Mouse (Mus musculus): Measurements from ENCODE around the gene Casr. TPM values are rescaled to one million over a fixed set of nuclear protein-coding genes. Genes with fewer than 3 reads are reported as not detected.

Gene Casr
- polyA plus RNA-seq, 1 experiment from 2014 or later, result not detected

GRCm38 (mm10) chr16:36476866-36477265 is 85.1 kb downstream of the Casr start:
- Histone ChIP-seq H3K36me3 (ENCODE audit: control insufficient read depth, insufficient read depth, low read length) (no peaks in the 10 kb centered on the region), H3K4me3 (ENCODE audit: low read length) (no peak overlapping the region), H3K4me1 (ENCODE audit: control insufficient read depth, insufficient read depth, low read length) (no peaks in the 10 kb centered on the region), H3K9me3 (ENCODE audit: control insufficient read depth, low read length) (no peaks in the 10 kb centered on the region), H3K9ac (ENCODE audit: low read depth, low read length) (no peak overlapping the region), H3K27ac (ENCODE audit: low read length) (no peak overlapping the region), H3K4me2 (ENCODE audit: low read depth, low read length) (no peak overlapping the region), H3K27me3 (replicated peaks; ENCODE audit: control insufficient read depth, insufficient read depth, low read length) (no peaks in the 10 kb centered on the region)
- no peak for ATAC-seq
- 73% methylated on average over 9 of the region's 9 CpGs for WGBS

DNA sequence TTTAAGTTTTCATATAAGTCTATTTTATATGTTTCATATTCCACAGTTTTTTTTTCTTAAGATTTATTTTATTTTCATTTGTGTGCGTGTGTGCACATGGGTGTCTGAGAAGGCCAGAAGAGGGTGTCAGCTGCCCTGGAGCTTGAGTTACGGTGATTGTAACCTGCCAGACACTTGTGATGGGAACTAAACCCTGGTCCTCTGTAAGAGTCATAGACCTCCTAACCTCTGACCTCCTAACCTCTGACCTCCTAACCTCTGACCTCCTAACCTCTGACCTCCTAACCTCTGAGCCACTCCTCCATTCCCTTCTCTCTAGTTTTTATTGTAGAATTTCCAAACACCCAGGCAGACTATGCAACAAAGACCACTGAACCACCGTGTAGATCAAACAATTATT is 86.4 kb downstream of the Casr start:
- Histone ChIP-seq H3K36me3 (ENCODE audit: control insufficient read depth, insufficient read depth, low read length) (no peaks in the 10 kb centered on the region), H3K9me3 (ENCODE audit: control insufficient read depth, low read length) (no peaks in the 10 kb centered on the region), H3K9ac (ENCODE audit: low read depth, low read length) (no peak overlapping the region), H3K4me3 (ENCODE audit: low read length) (no peak overlapping the region), H3K4me1 (ENCODE audit: control insufficient read depth, insufficient read depth, low read length) (no peaks in the 10 kb centered on the region), H3K4me2 (ENCODE audit: low read depth, low read length) (no peak overlapping the region), H3K27me3 (replicated peaks; ENCODE audit: control insufficient read depth, insufficient read depth, low read length) (no peaks in the 10 kb centered on the region), H3K27ac (ENCODE audit: low read length) (no peak overlapping the region)
- 87% methylated on average over 3 of the region's 3 CpGs for WGBS
- ATAC-seq, result no peak

DNA sequence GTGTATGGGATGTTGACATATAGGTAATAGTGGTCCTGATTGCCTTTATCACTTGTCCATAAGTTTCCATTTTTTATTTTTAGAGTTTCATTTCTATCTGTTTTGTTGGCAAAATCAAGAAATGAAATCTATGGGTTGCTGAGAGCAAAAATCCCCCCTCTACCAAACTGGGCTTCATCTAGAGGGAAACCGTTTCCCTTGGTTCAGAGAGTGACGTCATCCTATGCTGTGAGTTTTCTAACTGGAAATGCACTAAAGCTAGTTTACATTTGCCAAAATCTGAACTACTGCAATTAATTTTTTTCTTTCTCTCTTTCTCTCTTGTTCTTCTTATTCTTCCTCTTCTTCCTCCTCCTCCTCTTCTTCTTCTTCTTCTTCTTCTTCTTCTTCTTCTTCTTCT is 87.1 kb downstream of the Casr start:
- no peak for ATAC-seq
- no peaks in the 10 kb centered on the region for H3K4me1 ChIP-seq (ENCODE audit: control insufficient read depth, insufficient read depth, low read length)
- 74% methylated on average over 2 of the region's 2 CpGs for WGBS

GRCm38 (mm10) chr16:36473217-36474216 is 88.4 kb downstream of the Casr start:
- Histone ChIP-seq H3K4me1 (ENCODE audit: control insufficient read depth, insufficient read depth, low read length) (no peaks in the 10 kb centered on the region), H3K4me3 (ENCODE audit: low read length) (no peak overlapping the region), H3K4me2 (ENCODE audit: low read depth, low read length) (no peak overlapping the region), H3K36me3 (ENCODE audit: control insufficient read depth, insufficient read depth, low read length) (no peaks in the 10 kb centered on the region), H3K27me3 (replicated peaks; ENCODE audit: control insufficient read depth, insufficient read depth, low read length) (no peaks in the 10 kb centered on the region), H3K27ac (ENCODE audit: low read length) (no peak overlapping the region), H3K9ac (ENCODE audit: low read depth, low read length) (no peak overlapping the region), H3K9me3 (ENCODE audit: control insufficient read depth, low read length) (no peaks in the 10 kb centered on the region)
- 52% methylated on average over 17 of the region's 17 CpGs for WGBS
- no peak for ATAC-seq

More for the DNA sequence above, 87.1 kb downstream of the Casr start:
- no peak overlapping the region for H3K4me2 ChIP-seq (ENCODE audit: low read depth, low read length)
- no peaks in the 10 kb centered on the region for H3K9me3 ChIP-seq (ENCODE audit: control insufficient read depth, low read length)
- no peak overlapping the region for H3K27ac ChIP-seq (ENCODE audit: low read length)
- no peaks in the 10 kb centered on the region for H3K36me3 ChIP-seq (ENCODE audit: control insufficient read depth, insufficient read depth, low read length)
- H3K9ac ChIP-seq (ENCODE audit: low read depth, low read length), result no peak overlapping the region
- no peaks in the 10 kb centered on the region for H3K27me3 ChIP-seq (replicated peaks; ENCODE audit: control insufficient read depth, insufficient read depth, low read length)
- no peak overlapping the region for H3K4me3 ChIP-seq (ENCODE audit: low read length)

- no peaks in the 10 kb centered on the region for H3K4me1 ChIP-seq (ENCODE audit: control insufficient read depth, insufficient read depth, low read length)
- H3K9ac ChIP-seq (ENCODE audit: low read depth, low read length), result no peak overlapping the region
- H3K27ac ChIP-seq (ENCODE audit: low read length), result no peak overlapping the region
- H3K36me3 ChIP-seq (ENCODE audit: control insufficient read depth, insufficient read depth, low read length), result no peaks in the 10 kb centered on the region
- ATAC-seq, result no peak
- no peaks in the 10 kb centered on the region for H3K27me3 ChIP-seq (replicated peaks; ENCODE audit: control insufficient read depth, insufficient read depth, low read length)
- WGBS, result 61% methylated on average over 13 of the region's 13 CpGs
- no peaks in the 10 kb centered on the region for H3K9me3 ChIP-seq (ENCODE audit: control insufficient read depth, low read length)
- no peak overlapping the region for H3K4me2 ChIP-seq (ENCODE audit: low read depth, low read length)
- no peak overlapping the region for H3K4me3 ChIP-seq (ENCODE audit: low read length)
Measured at GRCm38 (mm10) chr16:36471066-36471633, 90.8 kb downstream of the Casr start.

DNA sequence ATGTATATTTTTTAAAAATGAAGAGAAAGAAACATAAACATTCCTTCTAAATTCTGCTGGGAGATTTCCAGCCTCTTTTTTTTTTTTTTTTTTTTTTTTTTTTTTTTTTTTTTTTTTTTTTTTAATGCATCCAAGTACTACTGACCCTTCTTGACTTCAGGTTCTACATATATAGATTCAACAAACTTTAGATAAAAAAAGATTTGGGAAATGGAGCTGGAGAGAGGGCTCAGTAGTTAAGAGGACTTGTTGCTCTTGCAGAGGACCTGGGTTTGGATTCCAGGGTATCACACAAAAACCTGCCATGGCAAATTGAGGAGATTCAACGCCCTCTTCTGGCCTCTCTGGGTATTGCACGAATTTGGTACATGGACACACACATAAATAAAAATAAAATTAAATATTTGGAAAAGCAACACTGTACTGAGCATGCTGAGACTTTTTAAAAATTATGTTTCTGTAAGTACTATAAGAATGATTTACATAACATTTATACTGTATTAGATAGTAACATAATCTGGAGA is 91.9 kb downstream of the Casr start:
- Histone ChIP-seq H3K4me3 (ENCODE audit: low read length) (no peak overlapping the region), H3K4me1 (ENCODE audit: control insufficient read depth, insufficient read depth, low read length) (no peaks in the 10 kb centered on the region), H3K9me3 (ENCODE audit: control insufficient read depth, low read length) (no peaks in the 10 kb centered on the region), H3K27me3 (replicated peaks; ENCODE audit: control insufficient read depth, insufficient read depth, low read length) (no peaks in the 10 kb centered on the region), H3K9ac (ENCODE audit: low read depth, low read length) (no peak overlapping the region), H3K36me3 (ENCODE audit: control insufficient read depth, insufficient read depth, low read length) (no peaks in the 10 kb centered on the region), H3K4me2 (ENCODE audit: low read depth, low read length) (no peak overlapping the region), H3K27ac (ENCODE audit: low read length) (no peak overlapping the region)
- WGBS, result 8% methylated on average over 2 of the region's 2 CpGs
- ATAC-seq, result no peak

DNA sequence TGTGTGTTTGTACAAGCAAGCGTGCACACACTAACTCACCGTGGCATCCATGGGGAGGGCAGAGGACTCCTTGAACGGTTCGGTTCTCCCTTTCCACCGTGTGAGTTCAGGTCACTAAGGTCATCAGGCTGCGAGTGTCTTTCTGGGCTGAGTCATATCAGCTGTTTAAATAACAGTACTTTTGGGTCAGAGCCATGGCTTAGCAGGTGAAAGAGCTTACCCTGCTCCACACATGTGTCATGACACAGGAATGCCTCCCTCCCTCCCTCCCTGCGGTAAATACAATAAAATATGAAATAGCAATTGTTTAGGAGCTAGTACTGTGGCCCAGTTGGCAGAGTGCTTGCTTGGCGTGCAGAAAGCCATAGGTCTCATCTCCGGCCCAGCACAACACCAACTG is 92.6 kb downstream of the Casr start:
- no peak overlapping the region for H3K9ac ChIP-seq (ENCODE audit: low read depth, low read length)
- no peak overlapping the region for H3K4me2 ChIP-seq (ENCODE audit: low read depth, low read length)
- H3K4me3 ChIP-seq (ENCODE audit: low read length), result no peak overlapping the region
- H3K27me3 ChIP-seq (replicated peaks; ENCODE audit: control insufficient read depth, insufficient read depth, low read length), result no peaks in the 10 kb centered on the region
- H3K9me3 ChIP-seq (ENCODE audit: control insufficient read depth, low read length), result no peaks in the 10 kb centered on the region
- H3K36me3 ChIP-seq (ENCODE audit: control insufficient read depth, insufficient read depth, low read length), result no peaks in the 10 kb centered on the region
- 82% methylated on average over 9 of the region's 9 CpGs for WGBS
- H3K27ac ChIP-seq (ENCODE audit: low read length), result no peak overlapping the region
- no peak for ATAC-seq
- no peaks in the 10 kb centered on the region for H3K4me1 ChIP-seq (ENCODE audit: control insufficient read depth, insufficient read depth, low read length)

GRCm38 (mm10) chr16:36468862-36469261 is 93.1 kb downstream of the Casr start:
- H3K9ac ChIP-seq (ENCODE audit: low read depth, low read length), result no peak overlapping the region
- no peak overlapping the region for H3K27ac ChIP-seq (ENCODE audit: low read length)
- WGBS, result 71% methylated on average over 4 of the region's 4 CpGs
- H3K4me3 ChIP-seq (ENCODE audit: low read length), result no peak overlapping the region
- H3K4me1 ChIP-seq (ENCODE audit: control insufficient read depth, insufficient read depth, low read length), result no peaks in the 10 kb centered on the region
- no peaks in the 10 kb centered on the region for H3K36me3 ChIP-seq (ENCODE audit: control insufficient read depth, insufficient read depth, low read length)
- H3K27me3 ChIP-seq (replicated peaks; ENCODE audit: control insufficient read depth, insufficient read depth, low read length), result no peaks in the 10 kb centered on the region
- H3K9me3 ChIP-seq (ENCODE audit: control insufficient read depth, low read length), result no peaks in the 10 kb centered on the region
- no peak for ATAC-seq
- H3K4me2 ChIP-seq (ENCODE audit: low read depth, low read length), result no peak overlapping the region

DNA sequence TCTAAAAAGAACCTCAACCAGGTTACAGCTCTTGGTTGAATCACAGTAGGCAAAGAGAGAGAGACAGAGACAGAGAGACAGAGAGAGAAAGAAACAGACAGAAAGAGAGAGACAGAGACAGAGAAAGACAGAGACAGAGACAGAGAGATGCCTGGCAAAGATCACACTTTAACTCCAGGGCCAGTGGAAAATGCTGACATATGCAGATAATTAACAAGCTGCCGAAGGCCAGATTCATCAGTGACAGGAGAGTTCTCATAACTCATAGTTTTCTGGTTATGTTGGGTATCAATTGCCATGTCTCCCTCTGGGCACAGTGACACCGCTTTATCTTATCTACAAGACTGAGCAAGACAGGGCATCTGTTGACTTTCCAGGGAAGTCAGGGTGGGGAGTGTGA is 94.0 kb downstream of the Casr start:
- Histone ChIP-seq H3K9me3 (ENCODE audit: control insufficient read depth, low read length) (no peaks in the 10 kb centered on the region), H3K27me3 (replicated peaks; ENCODE audit: control insufficient read depth, insufficient read depth, low read length) (no peaks in the 10 kb centered on the region), H3K36me3 (ENCODE audit: control insufficient read depth, insufficient read depth, low read length) (no peaks in the 10 kb centered on the region), H3K4me2 (ENCODE audit: low read depth, low read length) (no peak overlapping the region), H3K4me3 (ENCODE audit: low read length) (no peak overlapping the region), H3K27ac (ENCODE audit: low read length) (no peak overlapping the region), H3K9ac (ENCODE audit: low read depth, low read length) (no peak overlapping the region), H3K4me1 (ENCODE audit: control insufficient read depth, insufficient read depth, low read length) (no peaks in the 10 kb centered on the region)
- no peak for ATAC-seq
- WGBS, result 64% methylated on average over 2 of the region's 2 CpGs
